ENCODE assay signal across 13 mouse cellular contexts in genomic region chr12:17390510-17390909, GRCm38 (mm10). TPM values are rescaled to one million over a fixed set of nuclear protein-coding genes. Genes with fewer than 3 reads are reported as not detected.
DNase-seq lines count a peak whose midpoint lies in the region; ATAC-seq and TF ChIP-seq lines count a peak whose summit lies in the region.
"Had no signal": no experiment of that assay in that cellular context is flagged by ENCODE, and none has a peak within 500 bp of the region (broad histone marks: within the 10 kb centered on the region; RNA-seq: fewer than 3 reads in every experiment).

No protein-coding gene starts in this region.

- H3K9me3 ChIP-seq in kidney, embryonic 14.5 days (ENCODE audit: control insufficient read depth, low read length), result no peaks in the 10 kb centered on the region
- H3K9me3 ChIP-seq: embryonic facial prominence, embryonic 13.5 days; hindbrain, embryonic 15.5 days had no signal

- DNase-seq in kidney, adult 8-10 months, result peak; percentile 14 to 33
- peak; percentile 53 for DNase-seq in NIH3T3 (ENCODE audit: low read depth)
- peak; percentile 53 for DNase-seq in lung, postnatal 10 days
- DNase-seq in urinary bladder, postnatal 25 days (ENCODE audit: low spot score), result no peak
- no peak for DNase-seq in cerebellum, adult 18-20 months
- DNase-seq: right cerebral cortex, postnatal 4 days; thymus, postnatal 14 days had no signal

- peaks cover 19% of the 10 kb centered on the region; the same call in 1 of the 2 replicates for H3K4me1 ChIP-seq in kidney, embryonic 14.5 days (ENCODE audit: control insufficient read depth, insufficient read depth, low read length)
- peaks cover 10% of the 10 kb centered on the region for H3K4me1 ChIP-seq in embryonic fibroblast, embryonic 13.5 days (ENCODE audit: control insufficient read depth, insufficient read depth, low read length)
- H3K4me1 ChIP-seq: hindbrain, embryonic 15.5 days had no signal

- TF ChIP-seq CTCF in embryonic fibroblast, embryonic 13.5 days (IDR thresholded peaks at IDR 0.05; ENCODE audit: borderline replicate concordance, insufficient read depth, low read length), result no peak

- no peak for TF ChIP-seq POLR2A in embryonic fibroblast, embryonic 13.5 days (IDR thresholded peaks at IDR 0.05; ENCODE audit: low read depth, low read length)

- ATAC-seq in kidney, embryonic 14.5 days (ENCODE audit: low FRiP score, low TSS enrichment), result no peak
- ATAC-seq: Patski had no signal

- H3K27me3 ChIP-seq in kidney, embryonic 14.5 days (ENCODE audit: control insufficient read depth, insufficient read depth, low read length), result no peaks in the 10 kb centered on the region
- H3K27me3 ChIP-seq: embryonic facial prominence, embryonic 13.5 days; hindbrain, embryonic 15.5 days; Patski had no signal

- no peak overlapping the region for H3K4me3 ChIP-seq in kidney, embryonic 14.5 days (ENCODE audit: low read length)
- no peak overlapping the region for H3K4me3 ChIP-seq in embryonic fibroblast, embryonic 13.5 days (ENCODE audit: insufficient read depth, low read length)
- H3K4me3 ChIP-seq: embryonic facial prominence, embryonic 13.5 days; hindbrain, embryonic 15.5 days had no signal

- no peak overlapping the region for H3K4me2 ChIP-seq in kidney, embryonic 14.5 days (replicated peaks; ENCODE audit: low read depth, low read length)
- H3K4me2 ChIP-seq: embryonic facial prominence, embryonic 13.5 days; hindbrain, embryonic 15.5 days; liver, embryonic 11.5 days had no signal

- WGBS in kidney, embryonic 14.5 days, result 52% methylated on average over 4 of the region's 4 CpGs

- H3K9ac ChIP-seq in kidney, embryonic 14.5 days (ENCODE audit: low read depth, low read length), result no peak overlapping the region
- H3K9ac ChIP-seq: embryonic facial prominence, embryonic 13.5 days; hindbrain, embryonic 15.5 days had no signal

- H3K27ac ChIP-seq in kidney, embryonic 14.5 days (ENCODE audit: low read depth, low read length), result no peak overlapping the region
- peak overlapping the region; percentile 82 for H3K27ac ChIP-seq in embryonic fibroblast, embryonic 13.5 days (ENCODE audit: insufficient read depth, low read length)
- H3K27ac ChIP-seq: embryonic facial prominence, embryonic 13.5 days; hindbrain, embryonic 15.5 days had no signal

- peaks cover 15% of the 10 kb centered on the region; the same call in 1 of the 2 replicates for H3K36me3 ChIP-seq in kidney, embryonic 14.5 days (ENCODE audit: control insufficient read depth, insufficient read depth, low read length)

RNA-seq across cellular contexts. Expression of gene Nol10, which starts 42.3 kb away (rescaled TPM):
- 22.0 and 31.0 TPM in 2 replicates for polyA plus RNA-seq in kidney, embryonic 14.5 days (2014; fragmentation: Nextera tagmentation; extraction: Ambion mirVana)
- 25.5 and 27.6 TPM in 2 replicates for polyA plus RNA-seq in embryonic fibroblast, embryonic 13.5 days (2011; ENCODE audit: insufficient read length, low read depth, missing spikeins)

Comparison
In these comparisons a context has a peak if more than half of its experiments do, and no peak if none do; other contexts are left out.
1. DNase-seq: peak in kidney, adult 8-10 months (2 of 2), NIH3T3 (single experiment) and lung, postnatal 10 days (single experiment); none in urinary bladder, postnatal 25 days (single experiment) and cerebellum, adult 18-20 months (0 of 2).